Mouse (Mus musculus) mouse embryonic stem cell (cell line): ENCODE measurements at regions not wholly inside any gene's neighbourhood (a gene's known extent, or its start where the extent isn't known, plus 50 kb on each side); places are given as distances from the start of the nearest gene placed in this dataset.

Experiments
- in situ Hi-C, 2 experiments: fragments of 300-500 bp; cut with MboI; formaldehyde crosslinking; loops; 1 replicate in 1 of 2; 3 replicates in 1 of 2; pipeline ENCODE4 v1.14.3; 2019 to 2020; ENCODE audit warnings: low sequenced_read_pairs in 2 of 2, low pct_unique_long_range_greater_than_20kb in 1 of 2, mixed read lengths in 1 of 2; ENCODE audit not compliant: unreplicated experiment in 1 of 2

DNA sequence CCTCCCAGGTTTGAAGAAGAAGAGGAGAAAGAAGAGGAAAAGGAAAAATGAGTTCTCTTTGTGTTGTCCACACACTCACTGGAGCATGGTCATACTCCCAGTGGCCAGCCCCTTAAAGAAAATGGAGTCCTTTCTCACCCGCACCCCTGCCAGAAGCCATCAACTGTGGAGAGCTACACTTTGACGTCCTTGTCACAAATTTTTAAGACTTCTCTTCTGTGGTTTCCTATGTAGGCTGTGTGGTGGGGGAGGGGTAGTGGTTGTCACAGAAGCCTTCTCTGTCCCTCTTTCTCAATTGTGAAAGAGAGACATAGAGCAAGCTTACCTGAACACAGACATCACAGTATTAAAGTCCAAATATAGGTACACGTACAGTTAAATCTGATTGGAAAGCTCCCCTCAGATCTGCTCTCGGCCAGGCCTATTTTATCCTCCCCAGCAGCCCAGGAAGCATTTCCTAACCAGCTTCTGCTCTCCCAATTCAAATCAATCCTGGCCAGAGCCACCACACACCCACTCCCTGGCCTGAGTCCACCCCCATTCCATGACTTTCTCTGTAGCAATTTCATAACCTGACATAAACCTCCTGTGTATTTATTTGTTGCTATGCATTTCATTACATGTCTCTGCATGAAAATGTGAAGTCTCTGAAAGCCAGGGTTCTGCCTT lies 192.3 kb upstream of the Mctp2 start:
- in situ Hi-C loops, result no loop called here

DNA sequence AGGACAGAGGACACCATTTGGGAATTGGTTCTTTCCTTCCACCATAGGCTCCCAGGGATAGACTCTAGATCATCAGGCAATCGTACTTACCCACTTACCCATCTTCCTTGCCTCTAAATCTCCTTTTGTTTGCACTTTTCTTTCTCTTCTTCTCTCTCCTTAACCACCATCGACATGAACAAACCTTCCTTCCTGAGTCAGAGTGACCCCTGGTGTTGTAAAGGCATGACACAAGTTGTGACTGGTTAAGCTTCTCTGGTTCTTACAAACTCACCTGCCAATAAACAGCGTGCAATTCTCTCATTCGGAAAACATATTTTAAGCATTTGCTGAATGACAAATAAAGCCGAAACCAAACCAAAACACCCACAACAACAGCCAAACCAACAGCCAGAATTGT lies 193.4 kb upstream of the Mctp2 start:
- in situ Hi-C loops, result no loop called here

DNA sequence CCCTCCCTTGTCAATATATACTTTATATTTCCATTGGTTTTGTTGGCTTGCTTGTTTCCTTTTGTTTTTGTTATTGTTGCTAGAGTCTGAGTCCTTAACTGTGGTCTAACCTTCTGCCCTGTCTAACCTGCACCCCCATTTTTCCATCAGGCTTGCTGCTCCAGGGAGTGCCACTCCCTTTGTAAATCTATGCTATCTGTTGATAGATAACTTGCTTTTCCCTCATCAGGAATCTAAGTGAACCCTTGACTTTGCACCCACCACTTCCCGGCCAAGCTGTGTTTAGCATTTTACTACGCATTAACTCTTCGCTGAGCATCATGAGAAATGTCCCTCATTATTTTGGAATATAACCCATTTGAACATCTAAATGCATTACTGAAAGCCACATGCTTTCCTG lies 193.8 kb upstream of the Mctp2 start:
- in situ Hi-C loops, result no loop called here

DNA sequence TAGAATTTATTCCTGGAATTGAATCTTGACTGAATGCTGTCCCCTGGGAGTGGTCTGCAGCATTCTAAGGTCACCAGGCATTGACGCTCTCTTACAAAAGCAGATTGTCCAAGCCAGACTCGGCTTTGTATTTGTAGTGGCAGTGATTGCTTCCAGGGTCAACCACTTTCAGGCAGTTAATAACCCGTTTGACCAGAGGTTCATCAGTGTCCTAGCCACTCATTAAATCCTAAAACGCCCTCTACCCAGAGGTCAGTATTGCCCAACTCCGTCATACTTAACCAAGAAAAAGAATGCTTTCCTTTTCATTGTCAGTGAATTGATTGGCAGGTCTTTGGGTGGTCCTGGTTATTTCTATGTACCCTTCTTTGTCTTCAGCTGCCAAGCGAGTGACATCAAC lies 194.6 kb upstream of the Mctp2 start:
- in situ Hi-C loops, result no loop called here

DNA sequence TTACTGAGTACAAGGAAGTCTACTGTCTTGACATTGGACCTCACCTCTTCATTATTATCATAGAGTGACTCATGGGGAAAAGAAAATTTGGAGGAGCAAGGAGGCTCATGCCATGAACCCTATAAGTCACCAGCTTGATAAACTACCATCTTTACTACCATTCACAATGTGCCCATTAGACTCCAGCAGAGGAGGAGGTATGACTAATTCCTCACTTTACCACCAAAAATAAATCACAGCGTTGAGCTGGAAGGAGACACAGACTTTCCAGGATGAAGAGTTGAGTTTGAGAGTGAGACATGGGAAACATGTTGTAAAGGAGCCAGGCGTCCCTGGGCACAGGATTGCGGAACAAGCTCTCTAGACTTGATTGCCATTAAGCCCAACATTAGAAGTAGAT lies 195.0 kb upstream of the Mctp2 start:
- in situ Hi-C loops, result no loop called here

DNA sequence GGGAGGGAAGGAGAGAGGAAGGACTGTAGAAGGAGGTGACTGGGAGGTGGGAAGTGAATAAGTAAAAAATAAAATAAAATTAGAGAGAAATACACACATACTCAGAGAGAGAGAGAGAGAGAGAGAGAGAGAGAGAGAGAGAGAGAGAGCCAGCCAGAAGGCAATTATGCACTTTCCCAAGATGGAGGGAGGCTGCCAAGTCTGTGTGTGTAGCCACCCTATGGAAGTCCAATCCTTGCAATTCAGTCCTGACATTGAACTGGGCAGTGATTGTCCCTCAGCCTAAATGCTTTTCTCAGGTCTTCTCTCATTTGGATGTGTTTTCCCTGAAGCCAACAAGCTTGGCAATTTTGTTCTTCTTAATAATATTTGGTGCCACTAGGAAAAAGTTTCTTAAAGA lies 197.3 kb upstream of the Mctp2 start:
- in situ Hi-C loops, result no loop called here

DNA sequence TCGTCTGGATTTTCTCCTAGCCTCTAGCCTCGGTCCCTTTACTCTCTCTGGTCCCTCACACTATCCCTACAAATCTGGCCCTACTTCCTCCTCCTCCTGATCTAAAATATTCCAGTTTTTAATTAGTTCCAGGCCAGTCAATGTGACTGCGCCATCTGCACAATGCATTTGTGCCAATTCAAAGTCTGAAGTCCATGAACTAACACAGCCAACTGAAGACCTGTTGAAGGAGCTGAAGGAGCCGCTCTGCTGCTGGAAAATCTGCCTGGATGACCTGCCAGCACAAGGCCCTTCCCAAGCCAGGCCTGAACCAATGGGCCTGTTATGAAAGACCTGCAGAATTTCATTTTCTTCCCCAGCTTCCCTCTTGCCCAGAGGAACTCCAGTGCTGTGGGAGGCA lies 197.9 kb upstream of the Mctp2 start:
- in situ Hi-C loops, result no loop called here

DNA sequence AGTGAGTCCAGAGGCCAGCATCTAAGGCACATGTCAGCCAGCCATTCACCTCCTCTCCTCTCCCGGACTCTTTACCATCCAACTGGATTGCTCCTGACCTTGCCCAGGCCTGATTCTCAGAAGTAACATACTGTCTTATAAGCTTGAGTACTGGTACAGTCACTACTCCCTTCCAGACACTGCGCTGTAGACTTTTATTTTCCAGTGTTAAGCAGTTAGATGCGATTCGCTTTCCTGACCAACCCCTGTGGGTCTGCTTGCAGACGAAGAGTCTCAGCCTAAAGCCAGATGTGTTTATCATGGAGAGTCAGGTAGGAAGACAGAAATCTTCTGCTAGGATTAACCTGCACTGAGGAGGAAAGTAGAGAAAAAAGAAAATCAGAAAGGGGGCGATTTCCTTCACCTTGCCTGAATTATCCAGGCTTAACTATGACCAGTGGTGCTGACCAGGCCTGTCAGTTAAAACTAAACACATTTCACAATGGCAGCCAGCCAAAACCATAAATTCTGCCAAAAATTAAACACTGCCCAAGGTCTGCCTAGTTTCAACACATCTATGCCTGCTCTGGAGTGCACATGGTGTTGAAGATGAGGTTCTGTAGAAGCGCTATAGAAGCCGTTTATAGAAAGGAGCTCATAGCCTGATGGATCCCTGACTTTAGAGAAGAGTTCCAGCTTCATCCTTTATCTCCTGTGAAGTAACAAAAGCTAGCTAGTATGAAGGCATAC lies 199.5 kb upstream of the Mctp2 start:
- in situ Hi-C loops, result no loop called here

DNA sequence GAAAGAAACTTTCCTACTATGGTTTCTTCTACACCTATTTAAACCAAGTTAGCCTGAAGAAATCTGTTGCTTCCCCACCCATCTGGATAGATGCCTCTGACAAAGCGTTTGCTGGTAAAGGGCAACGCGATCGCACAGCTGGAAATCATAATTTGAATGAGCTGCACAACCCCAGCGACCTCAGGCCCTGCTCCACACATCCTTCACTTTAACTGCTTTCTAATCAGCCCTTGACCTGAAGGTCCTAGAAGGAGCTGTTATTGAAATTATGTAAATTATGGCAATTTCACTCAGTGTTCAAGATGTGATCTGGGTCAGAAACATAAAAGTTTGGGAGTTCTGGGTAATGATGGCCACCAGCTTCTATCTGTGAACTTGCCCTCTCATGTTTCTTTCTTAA lies 201.5 kb upstream of the Mctp2 start:
- in situ Hi-C loops, result no loop called here

DNA sequence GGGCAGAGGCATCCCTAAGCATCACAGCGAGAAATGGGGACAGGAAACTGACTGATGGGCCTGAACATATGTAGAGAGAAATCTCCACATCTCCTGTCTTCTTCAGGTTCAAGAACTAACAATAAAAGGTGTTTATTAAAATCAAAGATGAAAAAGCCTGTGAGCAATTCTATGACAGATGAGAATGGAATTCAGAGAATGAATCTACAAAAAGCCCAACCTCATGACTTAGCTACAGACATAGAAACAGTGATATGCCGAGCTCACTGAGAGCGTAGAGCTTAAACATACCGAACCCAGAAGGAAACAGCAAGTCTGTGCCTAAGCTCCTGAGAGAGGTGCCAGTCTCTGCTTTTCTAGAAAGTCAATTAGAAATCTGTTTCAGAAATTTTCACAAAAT lies 203.7 kb upstream of the Mctp2 start:
- in situ Hi-C loops, result no loop called here

DNA sequence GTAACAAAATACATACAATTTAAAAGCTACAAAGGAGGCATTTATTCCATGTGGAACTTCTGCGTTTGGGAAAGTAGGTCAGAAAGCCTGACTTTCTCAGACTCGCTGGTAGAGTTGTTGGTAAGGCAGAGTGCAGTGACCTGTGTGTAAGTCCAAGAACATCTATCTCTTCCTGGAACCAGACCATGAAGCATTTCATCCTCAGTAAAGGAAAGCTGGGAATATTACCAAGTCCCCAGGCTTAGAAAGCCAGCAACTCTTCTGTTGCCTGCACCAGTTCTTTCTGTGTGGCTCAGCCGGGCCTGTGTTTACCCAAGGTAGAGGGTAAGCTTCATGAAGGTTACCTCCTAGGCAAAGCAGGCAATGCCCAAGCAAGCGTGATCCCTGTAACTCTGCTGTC lies 207.0 kb upstream of the Mctp2 start:
- in situ Hi-C loops, result no loop called here

DNA sequence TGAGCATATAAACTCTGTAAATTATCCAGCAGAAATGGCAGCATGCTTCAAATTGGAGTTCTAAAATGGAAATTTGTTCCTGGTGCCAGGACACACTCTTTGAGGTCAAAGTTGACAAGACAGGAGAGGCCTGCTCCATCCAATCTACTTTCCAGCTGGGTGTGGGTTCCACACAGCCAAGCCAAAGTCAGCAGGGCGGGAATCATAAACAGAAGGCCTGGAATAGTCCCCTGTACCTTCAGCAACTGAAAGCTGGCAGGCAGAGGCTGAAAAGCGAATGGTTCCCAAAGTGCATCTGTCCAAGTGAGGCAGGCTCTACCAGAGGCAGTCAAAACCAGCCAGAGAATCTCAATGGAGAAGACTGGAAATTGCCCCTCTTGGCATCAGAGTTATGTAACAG lies 208.4 kb upstream of the Mctp2 start:
- in situ Hi-C loops, result no loop called here

DNA sequence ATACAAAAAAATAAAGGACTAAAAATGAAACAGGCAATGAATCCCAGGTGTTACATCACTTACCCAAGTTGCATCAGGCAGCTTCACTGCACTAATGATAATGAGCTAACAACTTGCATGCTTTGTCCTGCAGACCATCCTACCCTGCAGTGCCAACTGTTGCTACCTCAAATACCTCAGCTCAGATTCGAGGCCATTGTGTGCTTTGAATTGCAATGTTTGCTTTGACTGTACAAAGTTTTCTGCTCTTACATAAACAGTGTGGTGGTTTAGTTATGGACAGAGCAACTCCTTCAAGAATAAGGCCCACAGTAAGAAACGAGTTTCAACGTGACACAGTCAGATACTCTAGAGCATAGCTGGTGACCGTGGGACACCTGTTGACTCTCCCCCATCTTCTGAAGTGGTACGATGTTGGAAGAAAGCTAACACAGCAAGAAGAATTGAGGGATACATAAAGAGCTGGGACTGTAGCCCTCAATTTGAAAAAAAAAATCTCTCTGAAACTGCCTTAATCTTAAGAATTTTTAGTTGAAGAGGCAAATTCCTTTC lies 212.1 kb upstream of the Mctp2 start:
- in situ Hi-C loops, result no loop called here

DNA sequence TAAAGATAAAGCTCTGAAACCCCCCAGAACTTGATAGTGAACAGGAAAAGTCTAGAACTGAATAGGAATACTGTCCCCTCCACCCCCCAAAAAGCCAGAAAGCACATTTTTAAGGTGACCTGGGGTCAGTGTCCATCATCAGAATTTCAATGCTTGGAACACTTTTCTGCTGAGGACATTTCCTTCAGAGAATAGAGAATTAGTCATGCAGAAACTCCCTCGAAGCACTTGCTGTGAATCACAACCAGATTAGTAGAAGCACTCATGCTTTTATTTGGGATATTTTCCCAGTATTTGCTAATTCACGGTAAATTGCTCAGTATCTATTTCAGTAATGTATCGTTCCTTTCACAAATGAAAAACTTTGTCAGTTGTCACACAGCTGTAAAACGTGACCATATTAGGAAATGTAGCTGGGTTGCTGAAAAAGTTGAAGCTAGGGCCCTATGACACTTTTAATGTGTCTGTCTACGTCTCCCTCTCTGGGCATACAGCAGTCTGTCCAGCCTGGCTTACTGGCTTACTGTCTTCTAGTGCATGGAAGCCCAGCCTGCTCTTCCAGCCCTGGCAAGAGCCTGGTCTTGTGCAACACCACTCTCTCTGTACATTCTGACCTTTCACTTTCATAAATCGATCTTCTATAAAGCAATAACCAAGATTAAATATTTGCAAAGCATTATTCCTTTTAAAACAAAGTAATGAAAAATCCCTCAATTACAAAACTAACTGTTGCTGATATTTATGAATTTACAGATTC lies 213.1 kb upstream of the Mctp2 start:
- in situ Hi-C loops, result no loop called here

DNA sequence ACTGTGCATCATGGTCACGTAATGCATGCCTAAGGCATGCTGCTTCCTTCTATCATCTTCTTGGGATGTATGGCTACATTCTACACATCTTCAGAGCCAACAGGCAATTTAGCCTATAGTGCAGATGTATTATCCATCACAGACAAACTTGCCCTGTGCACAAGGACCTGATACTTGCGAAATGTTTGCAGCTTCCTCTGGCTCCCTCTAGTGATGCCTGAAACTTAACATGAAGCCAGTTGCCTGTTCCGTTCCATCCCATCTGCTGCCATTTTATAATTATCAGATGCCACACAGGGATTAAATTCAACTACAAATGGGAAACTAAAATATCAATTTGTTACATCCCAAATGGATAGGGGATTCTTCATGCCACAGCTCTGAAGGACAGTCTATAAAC lies 222.5 kb upstream of the Mctp2 start:
- in situ Hi-C loops, result no loop called here

DNA sequence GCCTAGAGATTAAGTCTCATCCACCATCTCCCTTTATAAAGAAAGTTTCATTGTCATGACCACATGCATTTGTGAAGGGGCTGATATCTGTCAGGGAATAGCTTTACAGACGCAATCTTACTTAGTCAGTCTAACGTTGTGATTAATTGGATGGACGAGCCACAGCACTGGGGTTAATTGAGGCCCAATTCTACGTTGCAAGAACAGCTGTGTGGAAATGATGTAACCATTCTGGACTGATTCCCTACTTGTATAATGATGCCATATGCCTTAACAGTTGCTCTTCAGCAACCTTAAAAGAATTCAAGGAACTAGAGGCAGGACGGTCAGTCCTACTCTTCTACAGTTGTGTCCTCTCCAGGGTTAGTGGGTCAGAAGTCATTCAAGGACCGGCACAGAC lies 231.9 kb upstream of the Mctp2 start:
- in situ Hi-C loops, result no loop called here

DNA sequence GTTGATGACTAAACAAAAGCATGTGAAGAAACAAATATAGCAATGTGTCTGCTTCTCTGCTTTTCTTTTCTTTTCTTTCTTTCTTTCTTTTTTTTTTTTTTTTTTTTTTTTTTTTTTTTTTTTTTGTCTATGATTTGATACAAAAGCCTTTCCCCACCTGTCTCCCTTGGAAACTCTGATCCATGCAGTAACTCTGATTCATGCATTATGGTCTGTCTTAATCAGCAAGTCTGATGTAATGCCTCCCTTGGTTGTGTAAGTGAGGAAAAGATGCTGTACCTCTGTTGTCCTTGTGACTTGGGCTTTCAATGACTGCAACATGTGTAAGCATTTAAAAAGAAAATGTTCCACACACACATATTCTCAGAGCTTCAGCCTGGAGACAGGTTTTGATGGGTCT lies 233.5 kb upstream of the Mctp2 start:
- in situ Hi-C loops, result no loop called here

DNA sequence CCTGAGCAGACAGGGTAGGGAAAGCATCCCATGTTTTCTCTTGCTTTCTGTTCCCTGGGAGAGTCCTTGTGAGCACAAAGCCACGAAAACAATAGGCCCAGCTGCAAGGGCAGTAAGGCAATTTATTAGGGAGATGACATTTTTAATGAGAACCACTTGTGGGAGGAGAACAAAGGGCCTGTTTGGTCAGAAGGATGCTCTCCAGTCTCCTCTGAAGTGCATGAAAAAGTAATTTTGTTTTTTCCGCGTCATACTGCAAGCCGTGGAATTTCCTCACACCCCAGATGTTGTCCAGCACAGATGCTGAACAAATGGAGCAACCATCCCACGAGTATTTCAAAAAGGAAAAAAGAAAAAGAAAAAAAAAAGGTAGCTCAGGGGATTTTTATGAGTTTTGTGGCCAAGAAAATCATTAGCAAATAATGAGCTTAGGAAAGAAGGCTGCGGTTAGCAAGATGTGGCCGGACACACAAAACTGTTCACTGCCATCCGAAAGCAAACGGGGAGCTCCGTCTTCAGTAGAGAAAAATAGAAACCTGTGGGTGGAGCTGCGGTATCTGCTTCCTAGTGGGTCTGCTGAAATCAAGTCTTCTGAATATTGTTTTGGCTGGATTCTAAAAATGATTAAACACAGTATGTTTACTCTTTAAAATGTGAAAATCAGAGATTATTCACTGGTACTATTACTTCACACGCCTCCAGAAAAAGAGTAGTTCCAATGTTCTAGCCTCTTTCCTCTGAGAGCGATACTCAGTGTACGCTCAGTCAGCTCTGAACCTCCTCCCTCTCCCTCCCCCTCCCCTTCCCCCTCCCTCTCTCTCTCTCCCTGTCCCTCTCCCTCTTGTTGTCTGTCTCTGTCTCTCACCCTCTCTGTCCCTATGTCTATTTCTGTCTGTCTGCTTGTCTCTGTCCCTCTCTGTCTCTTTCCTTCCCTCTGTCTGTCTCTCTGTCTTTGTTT lies 235.4 kb upstream of the Mctp2 start:
- in situ Hi-C loops, result no loop called here
